Mouse (Mus musculus): ENCODE measurements around the gene Syne1. TPM values are rescaled to one million over a fixed set of nuclear protein-coding genes. Genes with fewer than 3 reads are reported as not detected.

The Syne1 gene
- polyA plus RNA-seq, 1 experiment from 2014 or later: 19.6 TPM

DNA sequence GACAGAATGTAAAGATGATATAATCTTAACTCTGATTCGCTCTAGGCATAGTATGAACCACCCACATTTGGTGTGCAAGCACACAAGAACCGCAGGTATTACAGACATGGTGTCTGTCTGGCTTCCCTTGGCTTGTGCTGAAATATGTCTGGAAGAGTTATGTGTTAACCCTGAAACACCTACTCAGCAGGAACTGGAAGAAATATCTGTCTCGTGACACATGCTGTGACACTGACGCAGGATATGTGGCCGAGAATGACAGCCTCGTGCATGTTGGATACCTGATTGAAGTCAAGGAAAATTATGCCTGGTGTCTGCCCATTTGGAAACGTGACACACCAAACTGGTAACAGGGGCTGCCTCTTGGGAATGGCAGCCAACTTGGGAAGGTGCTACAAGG is 463.9 kb downstream of the Syne1 start:
- WGBS: 87% methylated on average over 7 of the region's 7 CpGs
- Histone ChIP-seq H3K9ac (ENCODE audit: low read depth, low read length) (no peak overlapping the region), H3K36me3 (ENCODE audit: control insufficient read depth, insufficient read depth, low read length) (peaks cover 2% of the 10 kb centered on the region; the same call in 1 of the 2 replicates)

DNA sequence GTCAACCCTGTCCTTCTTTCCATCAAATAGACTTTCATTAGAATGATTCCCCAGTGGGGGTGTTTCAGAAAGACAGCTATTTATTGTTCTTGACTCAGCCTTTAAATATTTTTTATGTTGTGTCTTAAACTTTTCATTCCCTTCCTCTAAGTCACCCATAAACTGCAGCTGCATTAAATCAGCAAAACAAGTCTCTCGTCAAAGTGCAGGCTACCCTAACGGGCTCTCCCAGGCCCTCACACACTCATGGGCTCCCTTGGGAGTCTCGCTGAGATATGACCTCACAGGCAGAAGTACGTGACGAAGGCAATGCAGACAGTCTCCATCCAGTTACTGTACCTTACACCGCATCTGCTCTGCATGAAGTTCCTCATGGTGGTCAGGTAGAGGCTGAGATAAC is 465.0 kb downstream of the Syne1 start:
- no peak for ATAC-seq
- Histone ChIP-seq H3K9me3 (replicated peaks; ENCODE audit: control insufficient read depth, low read length, poor library complexity, severe bottlenecking) (no peaks in the 10 kb centered on the region), H3K27ac (ENCODE audit: low read length) (no peak overlapping the region), H3K9ac (ENCODE audit: low read depth, low read length) (no peak overlapping the region), H3K4me3 (ENCODE audit: low read depth, low read length) (no peak overlapping the region), H3K4me2 (ENCODE audit: low read length) (no peak overlapping the region), H3K36me3 (ENCODE audit: control insufficient read depth, insufficient read depth, low read length) (peaks cover 2% of the 10 kb centered on the region; the same call in 1 of the 2 replicates), H3K4me1 (ENCODE audit: control insufficient read depth, insufficient read depth, low read length) (no peaks in the 10 kb centered on the region), H3K27me3 (ENCODE audit: control insufficient read depth, insufficient read depth, low read depth, low read length) (no peaks in the 10 kb centered on the region)
- WGBS: 88% methylated on average over 6 of the region's 6 CpGs

More for the DNA sequence above, 463.9 kb downstream of the Syne1 start:
- Histone ChIP-seq H3K4me3 (ENCODE audit: low read depth, low read length) (no peak overlapping the region), H3K27me3 (ENCODE audit: control insufficient read depth, insufficient read depth, low read depth, low read length) (no peaks in the 10 kb centered on the region), H3K4me1 (ENCODE audit: control insufficient read depth, insufficient read depth, low read length) (no peaks in the 10 kb centered on the region), H3K27ac (ENCODE audit: low read length) (no peak overlapping the region), H3K4me2 (ENCODE audit: low read length) (no peak overlapping the region), H3K9me3 (replicated peaks; ENCODE audit: control insufficient read depth, low read length, poor library complexity, severe bottlenecking) (no peaks in the 10 kb centered on the region)
- no peak for ATAC-seq

- Histone ChIP-seq H3K4me2 (ENCODE audit: low read length) (no peak overlapping the region), H3K9ac (ENCODE audit: low read depth, low read length) (no peak overlapping the region), H3K4me1 (ENCODE audit: control insufficient read depth, insufficient read depth, low read length) (no peaks in the 10 kb centered on the region), H3K4me3 (ENCODE audit: low read depth, low read length) (no peak overlapping the region), H3K9me3 (replicated peaks; ENCODE audit: control insufficient read depth, low read length, poor library complexity, severe bottlenecking) (no peaks in the 10 kb centered on the region), H3K27ac (ENCODE audit: low read length) (no peak overlapping the region), H3K27me3 (ENCODE audit: control insufficient read depth, insufficient read depth, low read depth, low read length) (no peaks in the 10 kb centered on the region), H3K36me3 (ENCODE audit: control insufficient read depth, insufficient read depth, low read length) (peaks cover 2% of the 10 kb centered on the region; the same call in 1 of the 2 replicates)
- no peak for ATAC-seq
- 87% methylated on average over 5 of the region's 5 CpGs for WGBS
Measured at GRCm38 (mm10) chr10:5085792-5086191, 465.5 kb downstream of the Syne1 start.

GRCm38 (mm10) chr10:5083716-5084115 is 467.6 kb downstream of the Syne1 start:
- H3K27ac ChIP-seq (ENCODE audit: low read length): no peak overlapping the region
- H3K4me3 ChIP-seq (ENCODE audit: low read depth, low read length): no peak overlapping the region
- no peak overlapping the region for H3K4me2 ChIP-seq (ENCODE audit: low read length)
- no peak for ATAC-seq
- WGBS: 79% methylated on average over 6 of the region's 6 CpGs
- no peaks in the 10 kb centered on the region for H3K9me3 ChIP-seq (replicated peaks; ENCODE audit: control insufficient read depth, low read length, poor library complexity, severe bottlenecking)
- no peaks in the 10 kb centered on the region for H3K4me1 ChIP-seq (ENCODE audit: control insufficient read depth, insufficient read depth, low read length)
- no peaks in the 10 kb centered on the region for H3K27me3 ChIP-seq (ENCODE audit: control insufficient read depth, insufficient read depth, low read depth, low read length)
- H3K9ac ChIP-seq (ENCODE audit: low read depth, low read length): no peak overlapping the region
- peaks cover 2% of the 10 kb centered on the region; the same call in 1 of the 2 replicates for H3K36me3 ChIP-seq (ENCODE audit: control insufficient read depth, insufficient read depth, low read length)

DNA sequence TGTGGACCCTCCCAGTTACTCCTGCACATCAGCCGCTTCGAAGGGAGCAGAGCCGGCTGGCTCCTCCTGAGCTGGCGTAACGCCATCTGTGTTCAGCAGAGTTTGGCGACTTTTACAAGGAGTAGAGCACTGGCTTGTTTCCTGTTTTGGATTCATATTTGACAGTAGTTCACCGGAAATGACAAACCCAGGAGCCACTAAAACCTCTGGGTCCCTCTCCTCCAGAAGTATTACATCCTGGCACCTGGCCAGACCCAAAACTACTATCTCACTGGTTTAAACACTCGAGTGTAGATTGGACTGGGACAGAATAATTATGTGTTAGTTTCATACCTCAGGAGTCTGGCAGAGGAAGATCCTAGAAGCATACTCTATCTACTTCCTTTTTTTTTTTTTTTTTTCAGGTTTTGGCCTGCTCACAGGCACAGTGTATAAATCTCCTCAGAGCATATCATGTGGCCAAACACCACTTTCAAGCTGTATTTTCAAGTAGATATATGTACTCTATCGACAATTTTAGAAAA is 471.3 kb downstream of the Syne1 start:
- Histone ChIP-seq H3K27ac (ENCODE audit: low read length) (no peak overlapping the region), H3K4me2 (ENCODE audit: low read length) (no peak overlapping the region), H3K4me1 (ENCODE audit: control insufficient read depth, insufficient read depth, low read length) (no peaks in the 10 kb centered on the region), H3K36me3 (ENCODE audit: control insufficient read depth, insufficient read depth, low read length) (peaks cover 3% of the 10 kb centered on the region; the same call in 1 of the 2 replicates), H3K4me3 (ENCODE audit: low read depth, low read length) (no peak overlapping the region), H3K9me3 (replicated peaks; ENCODE audit: control insufficient read depth, low read length, poor library complexity, severe bottlenecking) (no peaks in the 10 kb centered on the region), H3K27me3 (ENCODE audit: control insufficient read depth, insufficient read depth, low read depth, low read length) (no peaks in the 10 kb centered on the region), H3K9ac (ENCODE audit: low read depth, low read length) (no peak overlapping the region)
- WGBS: 75% methylated on average over 9 of the region's 9 CpGs
- no peak for ATAC-seq

GRCm38 (mm10) chr10:5075724-5076123 is 475.6 kb downstream of the Syne1 start:
- Histone ChIP-seq H3K4me1 (ENCODE audit: control insufficient read depth, insufficient read depth, low read length) (no peaks in the 10 kb centered on the region), H3K27me3 (ENCODE audit: control insufficient read depth, insufficient read depth, low read depth, low read length) (no peaks in the 10 kb centered on the region), H3K4me3 (ENCODE audit: low read depth, low read length) (no peak overlapping the region), H3K27ac (ENCODE audit: low read length) (no peak overlapping the region), H3K4me2 (ENCODE audit: low read length) (no peak overlapping the region), H3K9me3 (replicated peaks; ENCODE audit: control insufficient read depth, low read length, poor library complexity, severe bottlenecking) (no peaks in the 10 kb centered on the region), H3K9ac (ENCODE audit: low read depth, low read length) (no peak overlapping the region), H3K36me3 (ENCODE audit: control insufficient read depth, insufficient read depth, low read length) (peaks cover 9% of the 10 kb centered on the region)
- 94% methylated on average over 7 of the region's 7 CpGs for WGBS
- no peak for ATAC-seq

DNA sequence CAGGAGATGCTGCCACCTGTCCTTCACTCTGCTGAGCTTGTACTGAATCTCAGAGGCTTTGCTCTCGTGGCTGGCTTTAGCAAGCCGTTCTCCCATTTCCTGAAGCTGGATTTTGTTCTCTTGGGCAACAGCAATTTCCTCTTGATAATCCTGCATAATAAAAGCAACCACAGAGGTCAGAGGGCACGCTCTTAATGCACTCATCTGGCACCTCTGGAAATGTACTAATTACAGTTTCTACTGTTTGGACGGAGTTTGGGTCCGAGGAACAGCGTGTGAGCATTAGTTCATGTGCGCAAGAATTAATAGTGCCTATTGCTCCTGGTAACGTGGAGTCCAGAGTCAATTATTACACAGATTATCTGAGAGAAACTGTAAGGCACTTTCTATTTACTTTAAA is 479.2 kb downstream of the Syne1 start:
- Histone ChIP-seq H3K4me3 (ENCODE audit: low read depth, low read length) (no peak overlapping the region), H3K36me3 (ENCODE audit: control insufficient read depth, insufficient read depth, low read length) (peaks cover 12% of the 10 kb centered on the region), H3K9me3 (replicated peaks; ENCODE audit: control insufficient read depth, low read length, poor library complexity, severe bottlenecking) (no peaks in the 10 kb centered on the region), H3K27ac (ENCODE audit: low read length) (no peak overlapping the region), H3K9ac (ENCODE audit: low read depth, low read length) (no peak overlapping the region), H3K27me3 (ENCODE audit: control insufficient read depth, insufficient read depth, low read depth, low read length) (no peaks in the 10 kb centered on the region), H3K4me2 (ENCODE audit: low read length) (no peak overlapping the region), H3K4me1 (ENCODE audit: control insufficient read depth, insufficient read depth, low read length) (no peaks in the 10 kb centered on the region)
- ATAC-seq: no peak
- WGBS: 82% methylated on average over 8 of the region's 8 CpGs

DNA sequence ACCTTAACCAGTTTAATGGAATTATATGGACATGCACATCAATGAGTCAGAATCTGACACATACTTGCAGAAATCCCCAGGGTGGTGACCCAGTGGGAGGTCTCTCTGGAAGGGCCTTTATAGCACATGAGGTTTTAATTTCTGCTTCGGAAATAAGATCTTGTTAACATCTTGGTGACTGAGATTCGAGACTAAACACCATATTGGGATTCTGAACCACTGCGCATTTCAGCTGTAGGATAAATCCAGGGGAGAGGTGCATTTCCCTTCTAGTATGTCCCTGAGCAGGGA is 480.4 kb downstream of the Syne1 start:
- Histone ChIP-seq H3K36me3 (ENCODE audit: control insufficient read depth, insufficient read depth, low read length) (peaks cover 12% of the 10 kb centered on the region), H3K27ac (ENCODE audit: low read length) (no peak overlapping the region), H3K4me3 (ENCODE audit: low read depth, low read length) (no peak overlapping the region), H3K9ac (ENCODE audit: low read depth, low read length) (no peak overlapping the region), H3K9me3 (replicated peaks; ENCODE audit: control insufficient read depth, low read length, poor library complexity, severe bottlenecking) (no peaks in the 10 kb centered on the region), H3K27me3 (ENCODE audit: control insufficient read depth, insufficient read depth, low read depth, low read length) (no peaks in the 10 kb centered on the region), H3K4me2 (ENCODE audit: low read length) (no peak overlapping the region), H3K4me1 (ENCODE audit: control insufficient read depth, insufficient read depth, low read length) (no peaks in the 10 kb centered on the region)
- 87% methylated on average over 3 of the region's 3 CpGs for WGBS
- ATAC-seq: no peak

- 86% methylated on average over 11 of the region's 11 CpGs for WGBS
Measured at GRCm38 (mm10) chr10:5070168-5070940, 480.9 kb downstream of the Syne1 start.

More at GRCm38 (mm10) chr10:5070168-5070940, 480.9 kb downstream of the Syne1 start:
- Histone ChIP-seq H3K4me3 (ENCODE audit: low read depth, low read length) (no peak overlapping the region), H3K36me3 (ENCODE audit: control insufficient read depth, insufficient read depth, low read length) (peaks cover 9% of the 10 kb centered on the region), H3K9me3 (replicated peaks; ENCODE audit: control insufficient read depth, low read length, poor library complexity, severe bottlenecking) (no peaks in the 10 kb centered on the region), H3K27ac (ENCODE audit: low read length) (no peak overlapping the region), H3K4me1 (ENCODE audit: control insufficient read depth, insufficient read depth, low read length) (no peaks in the 10 kb centered on the region), H3K27me3 (ENCODE audit: control insufficient read depth, insufficient read depth, low read depth, low read length) (no peaks in the 10 kb centered on the region), H3K9ac (ENCODE audit: low read depth, low read length) (no peak overlapping the region), H3K4me2 (ENCODE audit: low read length) (no peak overlapping the region)
- no peak for ATAC-seq
